Mouse (Mus musculus) lung, embryonic 15.5 days (tissue): ENCODE results near the gene Ankib1. TPM values are rescaled to one million over a fixed set of nuclear protein-coding genes. Genes with fewer than 3 reads are reported as not detected.

Experiments
- microRNA-seq: library from miRNA; unstranded; fragments of <30 nt; microRNA quantifications from one replicate; pipeline ENCODE4, GENCODE M21; 2016
- polyA plus RNA-seq: library from polyadenylated mRNA; unstranded; fragments of >200 nt; fragmentation: Nextera tagmentation; extraction: Ambion mirVana; gene quantifications from 2 replicates; pipeline ENCODE4 v1.2.1, GENCODE M21; 2015

Ankib1 gene
- polyA plus RNA-seq, 1 experiment from 2014 or later: 9.0 TPM

Small RNA genes within 50 kb of the gene (microRNA-seq; reads per million reads assigned to microRNA genes)
- gene Gm22926: not detected
- gene Gm26238: not detected

Other genes starting within 250 kb of the Ankib1 start
- 2.0 and 2.1 TPM in 2 replicates for gene 1700109H08Rik, start 231.4 kb downstream of the Ankib1 start, polyA plus RNA-seq
- 13.5 and 14.0 TPM in 2 replicates for gene Pex1, start 206.9 kb downstream of the Ankib1 start, polyA plus RNA-seq
- gene Rbm48, start 206.3 kb downstream of the Ankib1 start, polyA plus RNA-seq: 12.4 and 13.9 TPM in 2 replicates
- gene Tmbim7, start 151.7 kb downstream of the Ankib1 start, polyA plus RNA-seq: not detected in 2 replicates
- gene Gatad1, start 145.7 kb downstream of the Ankib1 start, polyA plus RNA-seq: 65.9 and 66.8 TPM in 2 replicates
- gene Krit1, start 259 bp upstream of the Ankib1 start, polyA plus RNA-seq: 41.0 and 44.0 TPM in 2 replicates
- gene Lrrd1, start 42.2 kb upstream of the Ankib1 start, polyA plus RNA-seq: 0.06 TPM in 1 of 2 replicates, not detected in the other
- 7.6 and 8.1 TPM in 2 replicates for gene Mterf1a, start 91.0 kb upstream of the Ankib1 start, polyA plus RNA-seq
- 102 and 105 TPM in 2 replicates for gene Akap9, start 125.1 kb upstream of the Ankib1 start, polyA plus RNA-seq